Mouse (Mus musculus) lung, embryonic 14.5 days (tissue): ENCODE data around the gene Slc4a1ap. TPM values are rescaled to one million over a fixed set of nuclear protein-coding genes. Genes with fewer than 3 reads are reported as not detected.

Source experiments
- ATAC-seq: fragments of 200-750 bp; cut with Nextera tagmentation; 2 replicates; pipeline ENCODE4 v1.8.0; 2017; ENCODE audit warnings: mild to moderate bottlenecking, moderate TSS enrichment, moderate library complexity; ENCODE audit not compliant: insufficient read depth
- DNase-seq: peaks from one replicate; pipeline ENCODE4 v3.0.0-alpha.2; 2015
- H3K27ac ChIP-seq: fragments of 300-500 bp; sonication (generic); 2 replicates; pipeline ENCODE4 v1.5.1; 2014; ENCODE audit warnings: low read depth, mild to moderate bottlenecking, moderate library complexity
- H3K27me3 ChIP-seq: fragments of 300-500 bp; sonication (generic); 2 replicates; pipeline ENCODE4 v1.6.1; 2014; ENCODE audit warnings: low read length, control low read depth; ENCODE audit not compliant: insufficient read depth
- H3K36me3 ChIP-seq: fragments of 300-500 bp; sonication (generic); 2 replicates; pipeline ENCODE4 v1.6.1; 2014; ENCODE audit warnings: control low read depth; ENCODE audit not compliant: insufficient read depth
- H3K4me1 ChIP-seq: fragments of 300-500 bp; sonication (generic); 2 replicates; pipeline ENCODE4 v1.6.1; 2014; ENCODE audit warnings: antibody characterized with exemption, control low read depth; ENCODE audit not compliant: insufficient read depth
- H3K4me2 ChIP-seq: fragments of 300-500 bp; sonication (generic); 2 replicates; pipeline ENCODE4 v1.6.1; 2014; ENCODE audit warnings: mild to moderate bottlenecking
- H3K4me3 ChIP-seq: fragments of 300-500 bp; sonication (generic); 2 replicates; pipeline ENCODE4 v1.5.1; 2014; ENCODE audit warnings: low read depth, low read length
- H3K9ac ChIP-seq: fragments of 300-500 bp; sonication (generic); 2 replicates; pipeline ENCODE4 v1.6.1; 2014
- H3K9me3 ChIP-seq: fragments of 300-500 bp; sonication (generic); 2 replicates; pipeline ENCODE4 v1.6.1; 2016; ENCODE audit warnings: low read depth, low read length, control low read depth
- CTCF ChIP-seq: IDR thresholded peaks from 2 replicates; pipeline ENCODE4 v1.5.1; 2016; ENCODE audit warnings: antibody characterized with exemption, low read depth
- WGBS: fragments of 180-500 bp; shearing (Covaris S2); extraction: QIAGEN DNeasy Blood & Tissue Kit; methylation state at CpG from one replicate; pipeline ENCODE4 v1.1.7; 2014; 5-methylcytosine and 5-hydroxymethylcytosine counted together
- polyA plus RNA-seq: library from polyadenylated mRNA; unstranded; fragments of >200 nt; fragmentation: Nextera tagmentation; extraction: Ambion mirVana; gene quantifications from 2 replicates; pipeline ENCODE4 v1.2.1, GENCODE M21; 2014

Slc4a1ap gene
- polyA plus RNA-seq, 1 experiment from 2014 or later = 29.3 TPM

DNA sequence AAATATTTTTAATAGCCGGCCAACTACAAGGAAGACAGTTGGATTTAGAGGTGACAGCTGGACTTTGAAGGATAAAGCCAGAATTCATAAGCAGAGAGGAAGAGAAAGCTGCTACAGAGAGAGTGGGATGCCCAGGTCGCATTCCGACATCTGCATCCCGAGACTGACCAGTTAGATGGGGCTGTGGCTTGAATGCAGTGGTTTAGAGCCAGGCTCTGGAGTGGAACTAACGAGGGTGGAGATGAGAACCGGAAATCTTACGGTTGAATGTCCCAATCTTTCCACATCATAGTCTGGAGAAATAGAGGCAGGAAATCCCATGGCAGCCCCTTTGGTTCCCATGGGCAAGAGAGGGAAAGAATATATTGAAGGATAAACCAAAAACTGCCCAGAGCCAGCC lies 39.2 kb downstream of the Slc4a1ap start:
- H3K4me3 ChIP-seq = no peak overlapping the region
- peaks cover 4% of the 10 kb centered on the region; the same call in 1 of the 2 replicates for H3K36me3 ChIP-seq
- H3K9me3 ChIP-seq = no peaks in the 10 kb centered on the region
- DNase-seq (no peak), ATAC-seq (no peak)
- no peak overlapping the region for H3K4me2 ChIP-seq
- no peak overlapping the region for H3K9ac ChIP-seq
- no peak for TF ChIP-seq CTCF
- no peak overlapping the region for H3K27ac ChIP-seq
- H3K4me1 ChIP-seq = peaks cover 1% of the 10 kb centered on the region; the same call in 1 of the 2 replicates
- 88% methylated on average over 7 of the region's 7 CpGs for WGBS
- no peaks in the 10 kb centered on the region for H3K27me3 ChIP-seq

- Histone ChIP-seq H3K4me2 (no peak overlapping the region), H3K4me3 (no peak overlapping the region), H3K9me3 (no peaks in the 10 kb centered on the region), H3K27me3 (no peaks in the 10 kb centered on the region), H3K4me1 (peaks cover 5% of the 10 kb centered on the region; the same call in 1 of the 2 replicates), H3K27ac (no peak overlapping the region), H3K9ac (no peak overlapping the region), H3K36me3 (peaks cover 4% of the 10 kb centered on the region; the same call in 1 of the 2 replicates)
- no peak for DNase-seq
- 45% methylated on average over 3 of the region's 3 CpGs for WGBS
- no peak for ATAC-seq
- TF ChIP-seq CTCF = no peak
Measured at GRCm38 (mm10) chr5:31566457-31566856, 39.7 kb downstream of the Slc4a1ap start.

DNA sequence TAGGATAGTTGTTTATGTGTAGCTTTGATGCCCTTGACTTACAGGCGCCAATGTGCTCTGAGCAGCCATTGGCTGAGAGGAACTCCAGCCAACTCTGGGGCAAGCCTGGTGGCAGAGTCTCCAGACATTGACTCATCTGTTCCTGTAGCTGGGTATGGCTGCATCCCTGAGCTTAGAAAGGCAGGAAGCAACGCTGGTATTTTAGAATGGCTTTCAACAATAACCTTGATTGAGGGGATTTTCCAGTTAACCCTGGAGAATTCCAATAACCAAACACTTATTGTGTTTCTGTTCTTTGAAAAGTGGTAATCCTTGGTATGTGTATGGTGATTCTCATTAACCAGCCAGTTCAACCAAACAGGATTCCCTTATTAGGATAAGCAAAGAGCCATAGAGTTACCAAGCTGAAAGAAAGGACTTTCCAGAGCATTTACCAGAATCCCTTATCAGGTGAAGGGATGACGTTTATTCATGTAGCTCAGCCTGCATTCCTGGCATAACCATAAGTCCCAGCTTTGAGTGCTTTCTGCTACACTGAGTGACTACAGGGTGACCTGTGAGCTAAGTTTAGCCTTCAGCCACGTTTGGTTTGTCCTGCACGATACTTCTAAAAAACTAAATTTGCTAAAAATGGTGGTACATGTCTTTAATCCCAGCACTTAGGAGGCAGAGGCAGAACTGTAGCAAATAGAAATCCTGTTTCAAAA lies 41.3 kb downstream of the Slc4a1ap start:
- Histone ChIP-seq H3K4me2 (no peak overlapping the region), H3K27me3 (no peaks in the 10 kb centered on the region), H3K4me1 (peaks cover 7% of the 10 kb centered on the region; the same call in 1 of the 2 replicates), H3K27ac (no peak overlapping the region; the same call in 1 of the 2 replicates), H3K9me3 (no peaks in the 10 kb centered on the region), H3K36me3 (no peaks in the 10 kb centered on the region), H3K4me3 (no peak overlapping the region), H3K9ac (no peak overlapping the region)
- peak; percentile 25 for DNase-seq
- no peak for TF ChIP-seq CTCF
- no peak for ATAC-seq
- 46% methylated on average over 5 of the region's 5 CpGs for whole genome bisulfite sequencing

- WGBS = 11% methylated on average over 20 of the region's 20 CpGs
- Histone ChIP-seq H3K4me2 (peak overlapping the region; percentile 44), H3K36me3 (no peaks in the 10 kb centered on the region), H3K9me3 (no peaks in the 10 kb centered on the region), H3K9ac (peak overlapping the region; percentile 28; the same call in 1 of the 2 replicates), H3K4me1 (peaks cover 7% of the 10 kb centered on the region; the same call in 1 of the 2 replicates), H3K4me3 (no peak overlapping the region; the same call in 1 of the 2 replicates), H3K27me3 (no peaks in the 10 kb centered on the region), H3K27ac (peak overlapping the region; percentile 72; the same call in 1 of the 2 replicates)
- peak; percentile 68 for DNase-seq
- no peak for TF ChIP-seq CTCF
- peak; percentile 71 for ATAC-seq
Measured at GRCm38 (mm10) chr5:31571023-31571608, 44.3 kb downstream of the Slc4a1ap start.

DNA sequence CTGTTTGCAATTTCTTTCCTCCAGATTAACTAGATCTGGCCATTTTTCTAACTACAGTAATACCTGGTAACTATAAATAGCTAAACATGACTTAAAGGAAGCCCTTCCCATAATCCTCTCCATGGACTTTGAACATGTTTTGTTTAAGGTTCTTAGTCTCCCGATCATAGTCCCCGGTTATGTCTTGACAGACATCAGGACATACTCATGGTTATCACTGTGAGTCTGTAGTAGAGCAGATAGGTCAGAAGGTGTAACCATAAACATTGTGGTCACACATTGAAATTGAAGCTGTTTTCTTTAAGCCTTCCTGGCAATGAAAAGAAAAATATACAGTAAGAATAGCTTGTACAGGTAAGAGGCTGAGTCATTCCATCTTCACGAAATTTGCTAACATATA lies 46.9 kb downstream of the Slc4a1ap start:
- WGBS = 85% methylated on average over 3 of the region's 3 CpGs
- no peak for DNase-seq
- no peak for TF ChIP-seq CTCF

GRCm38 (mm10) chr5:31576539-31576975 lies 49.8 kb downstream of the Slc4a1ap start:
- 64% methylated on average over 7 of the region's 7 CpGs for WGBS
- no peaks in the 10 kb centered on the region for H3K27me3 ChIP-seq
- no peak overlapping the region for H3K4me2 ChIP-seq
- H3K9me3 ChIP-seq = no peaks in the 10 kb centered on the region
- H3K27ac ChIP-seq = no peak overlapping the region
- DNase-seq = no peak
- no peak for TF ChIP-seq CTCF
- ATAC-seq = no peak
- no peak overlapping the region for H3K9ac ChIP-seq
- no peak overlapping the region for H3K4me3 ChIP-seq
- peaks cover under 1% of the 10 kb centered on the region; the same call in 1 of the 2 replicates for H3K4me1 ChIP-seq
- H3K36me3 ChIP-seq = no peaks in the 10 kb centered on the region

More for the DNA sequence above, 46.9 kb downstream of the Slc4a1ap start:
- no peak overlapping the region for H3K27ac ChIP-seq
- no peaks in the 10 kb centered on the region for H3K27me3 ChIP-seq
- H3K4me1 ChIP-seq = peaks cover 7% of the 10 kb centered on the region; the same call in 1 of the 2 replicates
- no peak overlapping the region for H3K4me3 ChIP-seq
- no peaks in the 10 kb centered on the region for H3K9me3 ChIP-seq
- H3K9ac ChIP-seq = no peak overlapping the region
- no peaks in the 10 kb centered on the region for H3K36me3 ChIP-seq
- no peak for ATAC-seq
- H3K4me2 ChIP-seq = no peak overlapping the region

DNA sequence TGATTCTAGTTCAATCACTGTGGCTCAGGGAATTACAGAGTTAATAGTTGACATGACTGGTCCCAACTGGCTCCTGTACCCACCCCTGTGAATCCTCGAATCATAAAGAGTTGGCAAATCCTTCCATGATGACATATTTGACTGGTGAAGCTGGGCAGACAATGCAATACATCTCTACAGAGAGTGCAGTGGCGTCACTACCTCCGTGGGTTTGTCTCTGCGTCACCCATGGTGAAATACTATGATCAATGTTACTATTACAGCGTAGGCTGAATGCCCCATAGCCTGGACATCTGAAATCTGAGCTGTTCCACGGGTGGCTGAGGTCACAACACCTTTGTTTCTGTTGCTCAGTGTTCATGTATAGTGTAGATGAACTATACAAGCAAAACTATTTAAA lies 54.5 kb downstream of the Slc4a1ap start:
- no peak for TF ChIP-seq CTCF
- no peaks in the 10 kb centered on the region for H3K9me3 ChIP-seq

More for the DNA sequence above, 54.5 kb downstream of the Slc4a1ap start:
- H3K4me1 ChIP-seq = no peaks in the 10 kb centered on the region
- H3K9ac ChIP-seq = no peak overlapping the region
- H3K27me3 ChIP-seq = no peaks in the 10 kb centered on the region
- no peaks in the 10 kb centered on the region for H3K36me3 ChIP-seq
- no peak for ATAC-seq
- no peak overlapping the region for H3K4me2 ChIP-seq
- 70% methylated on average over 6 of the region's 6 CpGs for WGBS
- H3K4me3 ChIP-seq = no peak overlapping the region
- no peak overlapping the region for H3K27ac ChIP-seq
- no peak for DNase-seq
